Mouse (Mus musculus) spleen, adult 2 months (tissue): Measurements from ENCODE around the gene Neu4. TPM values are rescaled to one million over a fixed set of nuclear protein-coding genes. Genes with fewer than 3 reads are reported as not detected.
A peak's percentile ranks its signal among the peaks of the same experiment; 100 is the strongest.

Source experiments
- DNase-seq, 2 experiments: peaks; one replicate each; pipeline versions ENCODE4 v3.0.0 to v3.0.0-alpha.2; 2012 to 2021; ENCODE audit warnings: low spot score in 2 of 2, low read depth in 1 of 2
- H3K27ac ChIP-seq: fragments of 200-500 bp; 2 replicates; pipeline ENCODE4 v1.5.1; 2012; ENCODE audit warnings: low read length, inconsistent platforms; ENCODE audit not compliant: insufficient read depth
- H3K27me3 ChIP-seq: fragments of 200-500 bp; 2 replicates; pipeline ENCODE4 v1.6.1; 2012; ENCODE audit warnings: mild to moderate bottlenecking, moderate library complexity, low read length, inconsistent platforms; ENCODE audit not compliant: control insufficient read depth, insufficient read depth
- H3K36me3 ChIP-seq: fragments of 200-500 bp; 2 replicates; pipeline ENCODE4 v1.6.1; 2012; ENCODE audit warnings: mild to moderate bottlenecking, low read length, inconsistent platforms; ENCODE audit not compliant: control insufficient read depth, insufficient read depth
- H3K4me1 ChIP-seq: fragments of 200-500 bp; 2 replicates; pipeline ENCODE4 v1.6.1; 2011; ENCODE audit warnings: inconsistent platforms; ENCODE audit not compliant: control insufficient read depth, insufficient read depth, insufficient read length
- H3K4me3 ChIP-seq: fragments of 200-500 bp; 2 replicates; pipeline ENCODE4 v1.5.1; 2011; ENCODE audit warnings: mild to moderate bottlenecking, inconsistent platforms; ENCODE audit not compliant: insufficient read depth, insufficient read length; ENCODE audit errors: extremely low read depth
- CTCF ChIP-seq: fragments of 200-500 bp; IDR thresholded peaks from 2 replicates; pipeline ENCODE4 v1.5.1; 2011; ENCODE audit warnings: mild to moderate bottlenecking, inconsistent platforms; ENCODE audit not compliant: insufficient read depth, insufficient read length, insufficient replicate concordance; ENCODE audit errors: extremely low read depth
- POLR2A ChIP-seq: fragments of 200-500 bp; IDR thresholded peaks from 2 replicates; pipeline ENCODE4 v1.6.1; 2011; ENCODE audit warnings: low read depth, low read length, inconsistent platforms
- WGBS: fragments of 180-500 bp; shearing (Covaris S2); methylation state at CpG from one replicate; pipeline ENCODE4 v1.1.7; 2018; 5-methylcytosine and 5-hydroxymethylcytosine counted together
- polyA plus RNA-seq: library from polyadenylated mRNA; depleted of rRNA; stranded (reverse); fragments of >200 nt; gene quantifications from 2 replicates; pipeline ENCODE4 v1.2.3, GENCODE M21; 2012

Neu4 gene
- polyA plus RNA-seq, 1 experiment = not detected

DNA sequence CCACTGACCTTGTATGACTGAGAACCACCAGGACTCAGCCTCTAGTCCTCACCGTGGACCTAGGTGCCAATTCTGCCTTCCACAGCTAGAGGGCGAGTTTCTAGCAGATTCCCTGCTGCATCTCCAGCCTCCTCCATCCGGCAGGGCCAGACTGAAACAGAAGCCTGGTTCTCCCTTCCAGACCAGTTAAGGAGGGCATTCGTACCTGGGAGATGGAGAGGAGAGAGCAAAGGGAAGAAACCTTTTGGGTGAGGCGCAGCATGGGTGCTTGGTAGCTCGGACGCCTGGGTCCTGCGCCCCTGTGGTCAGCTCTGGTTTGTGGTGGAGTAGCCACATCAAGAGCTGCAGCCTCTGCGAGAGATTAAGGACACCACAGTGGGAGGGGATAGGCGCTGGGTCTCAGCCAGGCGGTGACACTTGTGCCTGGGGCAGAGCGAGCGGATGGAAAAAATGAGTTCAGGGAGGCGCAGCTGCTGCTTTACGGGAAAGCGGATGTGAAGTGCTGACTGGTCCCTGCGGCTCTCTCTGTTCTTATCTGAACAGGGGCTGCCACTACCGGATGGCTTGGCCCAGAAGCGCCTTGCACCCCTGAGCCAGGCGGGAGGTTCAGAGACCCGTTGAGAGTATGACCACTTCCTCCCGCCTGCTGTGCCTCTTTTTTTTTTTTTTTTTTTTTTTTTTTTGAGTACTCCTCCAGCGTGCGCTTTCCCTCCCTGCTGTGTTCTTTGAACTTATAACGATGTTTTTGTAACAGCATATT, 14.9 kb downstream of the Neu4 start:
- Histone ChIP-seq H3K4me1 (peaks cover 3% of the 10 kb centered on the region; the same call in 1 of the 2 replicates), H3K36me3 (no peaks in the 10 kb centered on the region), H3K27me3 (no peaks in the 10 kb centered on the region), H3K27ac (peak overlapping the region; percentile 63), H3K4me3 (peak overlapping the region; percentile 55)
- DNase-seq = peak; percentile 68 to 76
- TF ChIP-seq POLR2A = no peak; the same call in 1 of the 2 replicates
- TF ChIP-seq CTCF = peak; percentile 82; the same call in 1 of the 2 replicates
- WGBS = under 1% methylated on average over 25 of the region's 25 CpGs

DNA sequence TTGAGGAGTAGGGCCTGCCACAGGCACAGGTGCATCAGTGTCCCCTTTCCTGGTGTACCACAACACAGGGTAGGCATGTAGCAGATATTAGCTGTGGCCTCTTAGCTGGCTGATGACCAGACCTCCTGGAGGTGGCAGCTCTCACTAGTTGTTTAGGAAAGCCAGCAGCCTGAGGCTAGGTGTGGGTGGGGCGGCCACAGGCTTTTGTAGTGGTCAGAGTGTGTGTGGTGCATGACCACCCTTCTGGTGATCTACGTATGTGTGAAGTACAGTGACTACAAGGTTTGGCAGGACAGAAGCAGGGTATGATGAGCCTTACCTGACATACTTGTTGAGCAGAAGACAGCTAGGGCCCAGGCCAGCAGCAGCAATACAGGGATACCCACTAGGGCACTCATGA, 20.1 kb downstream of the Neu4 start:
- no peak for TF ChIP-seq CTCF
- TF ChIP-seq POLR2A = no peak
- Histone ChIP-seq H3K27ac (no peak overlapping the region), H3K4me3 (no peak overlapping the region), H3K27me3 (no peaks in the 10 kb centered on the region), H3K36me3 (no peaks in the 10 kb centered on the region), H3K4me1 (peaks cover 3% of the 10 kb centered on the region; the same call in 1 of the 2 replicates)
- 81% methylated on average over 2 of the region's 2 CpGs for WGBS
- DNase-seq = no peak

DNA sequence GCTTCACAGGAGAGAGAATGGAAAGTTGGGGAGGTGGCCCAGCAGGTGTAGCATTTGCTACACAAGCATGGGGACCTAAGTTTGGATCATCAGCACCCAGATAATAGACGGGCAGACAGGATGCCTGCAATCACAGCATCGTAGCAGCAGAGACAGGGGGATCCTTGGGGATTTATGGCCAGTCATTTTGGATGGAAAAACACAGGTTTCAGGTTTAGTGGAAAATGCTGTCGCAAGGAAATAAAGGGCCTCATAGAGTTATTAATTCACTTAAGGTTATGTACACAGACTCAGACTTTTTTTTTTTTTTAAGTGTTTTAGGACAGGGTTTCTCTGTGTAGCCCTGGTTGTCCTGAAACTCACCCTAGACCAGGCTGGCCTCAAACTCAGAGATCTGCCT, 25.3 kb downstream of the Neu4 start:
- no peak for TF ChIP-seq CTCF
- no peak for TF ChIP-seq POLR2A
- Histone ChIP-seq H3K36me3 (no peaks in the 10 kb centered on the region), H3K4me1 (no peaks in the 10 kb centered on the region), H3K4me3 (no peak overlapping the region), H3K27ac (no peak overlapping the region), H3K27me3 (no peaks in the 10 kb centered on the region)
- 79% methylated on average over 3 of the region's 3 CpGs for WGBS
- DNase-seq = no peak

DNA sequence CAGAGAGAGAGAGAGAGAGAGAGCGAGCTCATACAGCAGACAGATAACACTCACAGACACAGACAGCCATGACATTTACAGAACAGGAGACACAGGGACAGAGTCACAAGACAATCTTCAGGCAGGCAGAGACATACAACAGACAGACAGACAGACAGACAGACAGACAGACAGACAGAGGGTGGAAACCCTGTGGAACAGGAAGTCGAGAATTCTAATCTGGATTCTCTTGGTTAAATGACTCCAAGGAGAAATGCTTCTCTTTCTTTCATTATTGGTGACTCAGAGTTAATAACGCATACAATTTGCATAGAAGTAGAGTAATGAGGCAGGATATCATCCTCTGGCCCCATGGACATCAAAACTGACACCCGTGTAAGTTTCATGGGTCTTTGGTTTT, 26.3 kb downstream of the Neu4 start:
- 76% methylated on average over 4 of the region's 4 CpGs for WGBS
- no peaks in the 10 kb centered on the region for H3K27me3 ChIP-seq

DNA sequence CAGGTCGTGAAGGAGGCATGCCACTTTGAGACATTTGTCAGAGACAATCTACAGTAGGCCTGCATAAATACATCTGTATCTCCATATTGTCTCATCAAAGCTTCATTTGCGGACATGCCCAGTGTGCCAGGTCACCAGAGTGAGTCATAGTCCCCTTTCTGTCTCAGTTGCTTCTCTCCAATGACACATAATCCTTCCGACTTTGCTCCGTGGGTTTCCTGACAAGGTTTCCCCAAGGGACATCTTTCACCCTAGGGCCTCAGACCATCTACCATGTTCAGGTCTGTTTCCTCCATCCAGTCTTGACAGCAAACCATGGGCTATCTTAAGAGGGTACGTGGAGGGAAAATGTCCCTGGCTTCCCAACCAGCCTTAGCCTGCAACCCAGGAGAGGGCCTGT, 30.9 kb downstream of the Neu4 start:
- Histone ChIP-seq H3K36me3 (no peaks in the 10 kb centered on the region), H3K4me3 (no peak overlapping the region), H3K27ac (no peak overlapping the region), H3K4me1 (peaks cover 3% of the 10 kb centered on the region; the same call in 1 of the 2 replicates), H3K27me3 (no peaks in the 10 kb centered on the region)
- no peak for TF ChIP-seq POLR2A
- TF ChIP-seq CTCF = no peak
- no peak for DNase-seq
- WGBS = 70% methylated on average over 5 of the region's 5 CpGs

More for the DNA sequence above, 26.3 kb downstream of the Neu4 start:
- no peak for DNase-seq
- Histone ChIP-seq H3K4me1 (no peaks in the 10 kb centered on the region), H3K36me3 (no peaks in the 10 kb centered on the region), H3K4me3 (no peak overlapping the region), H3K27ac (no peak overlapping the region)
- TF ChIP-seq POLR2A (no peak), CTCF (no peak)

DNA sequence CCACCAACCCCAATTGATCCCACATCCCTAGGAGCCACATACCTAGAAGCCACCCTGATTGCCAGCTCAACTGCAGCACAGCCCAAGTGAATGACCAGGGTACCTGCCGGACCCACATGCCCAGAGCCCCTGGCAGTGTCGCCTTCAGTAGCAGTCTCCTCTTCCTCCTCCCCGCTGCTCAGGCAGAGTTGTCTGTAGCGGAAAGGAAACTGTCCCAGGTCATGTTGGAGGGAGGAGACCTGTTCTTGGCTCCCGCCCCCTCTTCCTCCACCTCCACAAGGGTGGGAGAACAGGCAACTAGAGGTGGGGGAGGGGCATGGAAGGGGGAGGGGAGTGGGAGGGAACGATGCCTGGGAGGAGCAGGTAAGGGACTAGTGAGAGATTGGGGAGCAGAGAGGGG, 32.1 kb downstream of the Neu4 start, which contains the start of gene Pdcd1:
Gene Pdcd1, minus strand, starts transcription at position 181 of the 400 bp plus-strand sequence.
- H3K4me1 ChIP-seq = peaks cover 4% of the 10 kb centered on the region; the same call in 1 of the 2 replicates
- H3K27ac ChIP-seq = no peak within 1 kb of the TSS; the same call in 1 of the 2 replicates
- no peaks in the 10 kb centered on the region for H3K27me3 ChIP-seq
- TF ChIP-seq CTCF (no peak), POLR2A (no peak)
- H3K4me3 ChIP-seq = peak within 1 kb of the TSS; percentile 44; the same call in 1 of the 2 replicates
- no peak for DNase-seq
- no peaks in the 10 kb centered on the region for H3K36me3 ChIP-seq
- 39% methylated on average over 6 of the region's 6 CpGs for WGBS
